Mouse (Mus musculus): ENCODE results near the gene Gm6812. TPM values are rescaled to one million over a fixed set of nuclear protein-coding genes. Genes with fewer than 3 reads are reported as not detected.

The Gm6812 gene
- 1.2 TPM for polyA plus RNA-seq (2014; fragmentation: Illumina TruSeq; extraction: RNeasy Lipid Tissue Mini Kit (QIAGEN cat#74804); ENCODE audit: low read depth, low replicate concordance)

DNA sequence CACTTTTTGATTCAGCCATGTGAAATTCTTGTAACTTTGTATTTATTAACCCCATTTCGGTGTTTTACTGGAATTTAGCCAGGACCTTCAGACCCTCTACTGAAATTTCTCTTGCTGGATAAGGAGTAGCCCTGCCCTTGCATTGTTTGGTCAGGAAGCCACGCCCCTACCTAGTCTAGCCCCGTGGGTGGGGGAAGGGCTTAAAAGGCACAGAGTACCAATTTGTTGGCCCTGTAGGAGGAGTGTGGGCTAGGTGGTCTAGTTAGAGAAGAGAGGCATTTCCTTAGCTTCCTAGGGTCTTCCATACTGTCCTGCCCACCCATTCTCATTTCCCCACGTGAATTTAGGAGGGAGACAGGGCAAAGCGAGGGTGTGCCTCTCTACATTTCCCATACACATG, at the start of gene Gm6812:
Gene Gm6812 (minus strand): TSS at position 101 of the 400 bp plus-strand sequence.

Other genes starting within 250 kb of the Gm6812 start
- gene Fmr1, start 214.5 kb downstream of the Gm6812 start, polyA plus RNA-seq (2014; fragmentation: Illumina TruSeq; extraction: RNeasy Lipid Tissue Mini Kit (QIAGEN cat#74804); ENCODE audit: low read depth, low replicate concordance) = 58.4 TPM
- gene Fmr1nb, start 131.2 kb downstream of the Gm6812 start, polyA plus RNA-seq (2014; fragmentation: Illumina TruSeq; extraction: RNeasy Lipid Tissue Mini Kit (QIAGEN cat#74804); ENCODE audit: low read depth, low replicate concordance) = 1.5 TPM
- gene Gm14698, start 72.0 kb downstream of the Gm6812 start, polyA plus RNA-seq (2014; fragmentation: Illumina TruSeq; extraction: RNeasy Lipid Tissue Mini Kit (QIAGEN cat#74804); ENCODE audit: low read depth, low replicate concordance) = 0.43 TPM